Mouse (Mus musculus): Measurements from ENCODE around the gene Fn1. TPM values are rescaled to one million over a fixed set of nuclear protein-coding genes. Genes with fewer than 3 reads are reported as not detected.

Fn1 gene
- total RNA-seq, 2 experiments from 2014 or later = 142 to 143 TPM

Other genes with a start within 250 kb of the Fn1 start
- under 1 TPM; 0.06 to 0.26 TPM for gene Abca12, start 238.3 kb downstream of the Fn1 start, total RNA-seq (2021)
- gene Atic, start 96.0 kb downstream of the Fn1 start, total RNA-seq (2021) = 10 to 100 TPM; 55.5 to 60.7 TPM